Mouse (Mus musculus) retina, postnatal 7 days (tissue): Measurements from ENCODE around the gene Prkch.
"Not testable (repeated sequence)": the region's sequence is repeated elsewhere in the genome, so short reads cannot be mapped to it uniquely, and the experiment has no call there.

Source experiments
- DNase-seq: peaks from one replicate; pipeline ENCODE4 v3.0.0-alpha.2; 2012; ENCODE audit warnings: low read depth, low spot score

The Prkch gene

DNA sequence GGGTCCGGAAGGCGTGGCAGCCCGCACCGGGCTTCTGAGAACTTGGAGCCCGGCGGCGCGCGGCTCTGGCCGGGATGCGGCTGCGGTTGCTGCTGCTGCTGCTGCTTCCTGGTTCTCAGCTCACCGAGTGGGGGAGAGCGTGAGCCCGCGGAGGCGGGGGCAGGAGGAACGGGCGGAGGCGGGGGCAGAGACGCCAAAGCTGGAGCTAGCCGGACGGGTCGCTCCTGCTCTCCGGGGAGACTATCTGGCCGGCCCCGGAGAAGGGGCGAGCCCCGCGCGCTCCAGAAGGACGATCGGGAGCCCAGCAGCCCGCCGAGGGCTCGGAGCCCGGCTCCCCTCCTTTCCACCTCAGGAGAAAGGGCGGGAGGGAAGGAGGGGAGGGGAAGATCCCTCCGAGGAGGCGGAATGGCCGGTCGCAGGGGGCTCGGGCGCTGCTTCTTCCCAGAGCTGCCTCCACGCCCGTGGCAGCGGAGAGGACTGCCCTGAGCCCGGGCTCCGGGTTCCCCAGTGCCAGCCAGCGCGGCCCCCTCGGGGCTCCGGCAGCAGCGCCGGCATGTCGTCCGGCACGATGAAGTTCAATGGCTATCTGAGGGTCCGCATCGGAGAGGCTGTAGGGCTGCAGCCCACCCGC lies at the start of gene Prkch:
Prkch (plus strand) TSS at position 187 of the 631 bp plus-strand sequence.
- peak; percentile 68 for DNase-seq

DNA sequence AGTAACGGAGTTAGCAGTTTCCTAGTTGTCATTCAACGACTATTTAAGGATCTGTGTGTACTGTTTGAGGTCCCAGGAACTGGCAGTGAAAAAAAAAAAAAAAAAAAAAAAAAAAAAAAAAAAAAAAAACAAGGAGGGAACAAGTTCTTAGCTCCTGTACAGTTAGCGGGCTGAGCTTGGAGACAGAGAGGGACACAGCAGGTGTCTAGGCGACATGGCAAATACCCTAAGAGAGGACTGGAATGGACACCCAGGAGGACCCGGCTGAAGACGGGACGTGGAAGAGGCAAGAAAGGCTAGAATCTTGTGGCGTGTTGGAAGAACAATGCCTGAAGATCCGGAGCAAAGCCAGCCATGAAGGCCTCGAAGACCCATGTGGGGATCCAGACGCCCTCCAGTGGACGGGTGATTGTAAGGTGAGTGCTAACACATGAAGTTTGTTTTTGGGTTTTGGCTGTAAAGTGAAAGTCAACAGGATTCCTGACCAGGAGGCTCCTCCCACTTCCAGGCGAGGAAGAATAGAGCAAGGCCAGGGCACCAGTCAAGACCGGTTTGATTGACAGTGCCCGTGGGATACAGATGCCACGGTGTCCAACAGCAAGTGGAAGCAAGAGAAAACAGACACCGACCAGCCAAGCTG lies 47.0 kb upstream of the Prkch start:
- DNase-seq: no peak

DNA sequence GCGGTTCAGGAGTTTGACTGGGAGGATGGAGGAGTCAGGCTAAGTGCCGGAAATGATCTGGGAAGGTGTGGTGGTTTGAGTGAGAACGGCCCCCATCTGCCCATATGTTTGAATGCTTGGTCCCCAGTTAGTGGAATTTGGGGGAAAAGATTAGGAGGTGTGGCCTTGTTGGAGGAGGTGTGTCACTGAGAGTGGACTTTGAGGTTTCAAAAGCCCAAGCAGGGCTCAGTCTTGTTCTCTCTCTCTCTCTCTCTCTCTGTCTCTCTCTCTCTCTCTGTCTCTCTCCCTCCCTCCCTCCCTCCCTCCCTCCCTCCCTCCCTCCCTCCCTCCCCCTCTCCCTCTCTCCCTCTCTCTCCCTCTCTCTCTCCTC lies 46.5 kb upstream of the Prkch start:
- DNase-seq: not testable (repeated sequence)

DNA sequence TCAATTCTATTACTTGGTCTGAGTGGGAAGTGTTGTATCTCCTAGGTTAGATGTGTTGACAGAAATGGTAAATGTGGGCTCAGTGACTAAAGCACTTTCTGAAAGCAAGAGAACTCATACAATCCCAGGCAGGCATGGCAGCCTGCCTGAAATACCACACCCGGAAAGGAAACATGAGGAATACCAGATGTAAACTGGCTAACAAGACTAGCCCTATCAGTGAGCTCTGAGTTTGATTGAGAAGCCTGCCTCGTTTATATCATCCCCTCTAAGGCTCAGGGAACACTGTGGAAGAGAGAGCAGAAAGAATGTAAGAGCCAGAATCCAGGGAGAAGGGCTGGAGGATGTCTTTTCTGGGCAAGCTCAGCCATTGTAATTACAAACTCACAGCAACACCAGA lies 45.4 kb upstream of the Prkch start:
- DNase-seq: no peak

DNA sequence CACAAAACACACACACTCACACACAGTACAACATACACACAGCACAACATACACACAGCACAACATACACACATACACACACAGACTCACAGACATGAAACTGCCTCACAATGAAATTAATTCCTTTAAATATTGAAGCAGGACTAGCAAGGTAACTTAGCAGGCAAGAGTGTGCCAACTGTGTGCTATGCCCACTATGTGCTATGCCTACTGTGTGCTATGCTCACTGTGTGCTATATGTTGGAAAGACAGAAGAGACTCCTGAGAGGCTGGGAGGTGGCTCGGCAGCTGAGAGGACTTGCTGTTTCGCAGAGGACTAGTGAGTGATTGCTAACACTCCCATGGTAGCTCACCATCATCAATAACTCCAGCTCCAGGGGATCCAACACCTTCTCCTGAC lies 44.2 kb upstream of the Prkch start:
- no peak for DNase-seq

DNA sequence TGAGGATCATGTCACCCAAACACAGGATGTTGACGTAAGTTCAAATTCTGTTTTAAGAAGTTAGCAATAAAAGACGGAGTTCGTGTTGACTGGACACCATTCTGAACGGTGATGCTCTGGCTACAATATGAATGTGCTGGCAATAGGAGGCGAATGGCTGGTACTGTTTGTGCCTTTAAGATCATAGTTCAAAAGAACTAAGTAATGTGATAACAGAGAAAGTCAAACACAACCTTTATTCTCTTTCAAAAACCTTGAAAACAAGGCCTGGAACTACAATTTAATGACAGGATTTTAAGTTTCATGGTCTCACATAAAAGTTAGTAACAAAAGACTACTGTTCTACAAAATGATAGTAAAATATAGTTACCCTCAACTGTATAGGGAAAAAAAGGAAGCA lies 41.4 kb upstream of the Prkch start:
- DNase-seq: no peak

DNA sequence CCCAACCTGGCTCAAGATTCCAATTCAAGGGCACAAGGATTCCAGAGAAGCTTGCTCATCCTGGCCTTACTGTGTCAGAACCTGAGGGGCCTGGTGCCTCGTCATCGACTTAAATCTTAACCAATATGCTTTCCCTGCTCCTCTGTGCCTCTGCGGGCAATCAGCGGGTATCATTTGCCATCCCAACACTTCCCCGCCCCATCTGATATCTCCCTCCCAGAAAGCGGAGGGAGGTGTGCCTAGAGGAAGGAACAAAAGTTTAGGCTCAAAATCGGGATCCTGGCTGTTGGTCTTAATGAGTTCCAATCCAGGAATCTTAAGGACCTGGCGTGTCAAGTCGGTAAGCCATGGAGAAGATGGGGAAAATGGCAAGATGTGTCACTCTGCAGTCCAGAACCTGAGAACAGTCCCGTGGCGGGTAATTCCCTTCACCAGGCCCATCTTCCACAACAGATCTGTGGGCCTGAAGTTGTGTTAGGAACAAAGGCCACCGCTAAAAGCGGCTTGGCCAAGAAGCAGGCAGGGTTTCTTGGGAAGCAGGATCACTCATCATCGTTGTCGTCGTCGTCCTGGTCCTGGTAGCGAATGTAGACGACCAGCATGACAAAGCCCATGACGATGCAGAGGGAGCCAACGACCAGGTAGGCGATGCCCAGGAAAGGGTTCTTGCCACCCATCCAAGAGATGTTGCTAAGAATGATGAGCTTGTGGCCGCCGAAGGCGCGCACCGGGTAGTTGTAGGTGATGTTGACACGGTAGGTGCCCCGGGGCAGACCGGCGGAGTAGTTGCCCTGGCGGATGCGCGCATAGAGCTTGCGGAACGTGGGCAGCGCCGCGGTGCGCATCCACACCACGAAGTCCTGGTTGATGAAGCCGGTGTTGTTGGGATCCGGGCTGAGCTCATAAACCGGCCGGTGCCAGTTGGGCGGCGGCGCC lies 39.6 kb upstream of the Prkch start:
- no peak for DNase-seq

DNA sequence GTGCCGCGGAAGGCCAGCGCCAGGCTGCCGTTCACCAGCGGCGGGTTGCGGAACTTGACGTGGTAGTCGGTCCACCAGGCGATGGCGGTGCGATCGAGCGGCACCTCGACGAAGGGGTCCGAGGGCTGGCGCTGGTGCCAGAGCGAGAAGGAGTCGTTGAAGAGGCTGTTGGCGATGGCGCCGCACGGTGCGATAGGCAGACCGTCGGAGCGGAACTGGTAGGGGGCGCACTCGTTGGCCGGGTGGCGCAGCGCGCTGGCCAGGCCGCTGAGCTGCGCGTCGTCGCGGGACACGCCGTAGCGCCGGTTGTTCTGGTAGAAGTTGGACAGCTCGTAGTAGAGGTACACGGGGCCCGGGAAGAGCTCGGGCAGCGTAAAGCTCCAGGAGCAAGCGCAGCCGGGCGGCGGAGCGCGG lies 38.9 kb upstream of the Prkch start:
- peak; percentile 17 for DNase-seq

DNA sequence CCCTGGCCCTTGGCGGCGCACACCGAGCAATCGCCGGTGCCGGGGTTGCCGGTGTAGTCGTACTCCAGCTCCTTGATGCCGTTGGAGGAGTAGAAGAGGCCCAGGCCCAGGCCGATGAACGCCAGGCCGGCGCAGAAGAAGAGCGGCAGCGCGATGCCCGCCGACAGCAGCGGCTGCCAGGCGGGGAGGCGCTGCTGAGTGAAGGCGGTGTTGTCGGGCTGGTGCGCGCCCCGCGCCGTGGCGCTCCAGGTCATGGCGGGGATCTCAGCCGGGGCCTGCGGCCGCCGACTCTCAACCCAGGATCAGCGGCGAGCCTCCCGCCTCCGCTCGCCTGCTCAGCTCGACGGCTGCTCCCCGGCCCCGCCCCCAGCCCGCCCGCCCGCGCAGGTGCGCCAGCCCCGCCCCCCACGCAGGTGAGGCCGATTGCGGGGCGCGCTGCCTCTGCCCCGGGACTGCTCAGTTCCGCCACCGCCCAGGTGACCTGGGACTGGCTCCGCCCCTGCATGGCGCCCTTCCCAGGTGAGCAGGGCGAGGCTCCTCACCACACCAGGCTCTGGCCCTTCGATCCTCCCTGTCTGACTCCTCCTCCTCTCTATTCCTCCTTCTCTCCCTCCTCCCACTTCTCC lies 38.4 kb upstream of the Prkch start, which contains the start of gene Tmem30b:
Tmem30b (minus strand) TSS at position 307 of the 626 bp plus-strand sequence.
- peak; percentile 8 for DNase-seq

DNA sequence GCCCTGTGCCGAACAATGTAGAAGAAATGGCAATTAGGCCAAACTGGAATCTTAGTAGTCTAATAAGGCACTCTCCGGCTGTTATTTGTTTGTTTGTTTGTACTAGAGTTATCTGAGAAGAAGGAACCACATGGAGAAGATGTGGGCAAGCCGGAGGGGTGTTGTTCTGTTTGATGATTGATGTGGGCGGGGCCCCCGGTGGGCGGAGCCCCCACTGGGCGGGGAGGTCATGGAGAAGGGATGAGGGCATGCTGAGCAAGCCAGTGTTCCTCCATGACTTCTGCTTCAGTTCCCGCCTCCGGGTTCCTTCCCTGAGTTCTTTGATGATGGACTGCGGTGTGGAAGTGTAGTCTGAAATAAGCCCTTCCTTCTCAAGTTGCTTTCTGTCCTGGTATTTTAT lies 37.0 kb upstream of the Prkch start:
- DNase-seq: no peak

DNA sequence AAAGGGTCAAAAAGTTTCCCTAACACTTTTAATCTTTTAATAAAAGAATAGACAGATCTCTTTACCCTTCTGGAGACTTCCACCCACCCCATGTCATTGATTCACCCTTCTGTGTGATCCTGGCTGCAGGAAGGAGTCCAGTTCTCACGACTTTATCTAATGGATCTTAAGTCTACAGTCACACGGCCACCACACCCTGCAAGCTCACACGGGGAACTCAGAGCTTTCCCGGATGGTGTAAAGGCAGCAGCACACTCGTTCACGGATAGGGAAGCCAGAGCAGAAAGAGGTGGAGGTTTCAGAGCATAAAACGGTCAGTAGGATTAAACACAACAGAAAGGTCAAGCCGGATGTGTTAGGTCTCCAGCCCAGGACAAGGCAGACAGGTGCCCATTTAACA lies 36.3 kb upstream of the Prkch start:
- DNase-seq: no peak

DNA sequence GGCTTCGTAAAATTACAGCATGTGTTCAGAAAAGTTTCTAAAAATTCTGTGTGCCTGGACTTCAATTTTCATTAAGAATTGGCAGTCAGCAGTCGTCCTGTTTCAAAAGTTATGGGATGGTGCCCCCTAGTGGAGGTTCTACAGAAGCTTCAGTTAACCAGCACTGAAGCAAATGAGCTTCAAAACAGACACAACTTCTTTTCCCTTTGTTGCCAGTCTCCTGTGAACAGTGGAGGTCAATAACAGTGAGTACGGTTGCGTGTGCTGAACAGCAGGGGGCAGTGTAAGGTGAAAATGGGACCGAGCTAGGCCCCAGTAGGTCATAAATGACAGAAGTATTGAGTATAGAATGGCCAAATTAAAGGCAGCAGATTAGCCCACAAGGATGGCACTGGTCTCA lies 30.4 kb upstream of the Prkch start:
- DNase-seq: peak; percentile 66

DNA sequence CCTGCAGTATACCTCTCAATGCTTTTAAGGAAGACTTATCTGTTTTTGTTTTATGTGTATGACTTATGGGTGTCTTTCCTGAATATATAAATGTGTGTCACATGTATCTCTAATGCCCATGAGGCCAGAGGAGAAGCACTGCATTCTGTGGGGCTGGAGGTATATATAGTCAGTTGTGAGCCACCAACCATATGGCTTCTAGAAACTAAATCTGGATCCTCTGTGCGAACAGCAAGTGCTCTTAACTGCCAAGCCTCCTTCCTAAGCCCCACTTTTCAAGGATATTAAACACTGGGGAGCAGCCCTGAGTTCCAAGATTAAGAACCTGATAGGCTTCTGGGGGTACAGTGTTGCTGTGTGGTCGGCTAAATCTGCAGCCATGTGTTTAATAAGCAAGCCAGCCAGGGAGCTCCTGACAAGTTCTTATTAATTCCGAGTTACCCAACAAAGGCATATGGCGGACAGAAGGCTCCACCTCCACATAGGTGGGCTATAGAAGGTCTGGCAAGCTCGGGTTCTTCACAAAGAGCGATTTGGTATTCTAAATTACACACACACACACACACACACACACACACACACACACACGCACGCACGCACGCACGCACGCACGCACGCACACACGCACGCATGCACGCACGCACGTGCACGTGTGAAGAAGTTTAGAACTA lies 25.9 kb upstream of the Prkch start:
- DNase-seq: no peak

DNA sequence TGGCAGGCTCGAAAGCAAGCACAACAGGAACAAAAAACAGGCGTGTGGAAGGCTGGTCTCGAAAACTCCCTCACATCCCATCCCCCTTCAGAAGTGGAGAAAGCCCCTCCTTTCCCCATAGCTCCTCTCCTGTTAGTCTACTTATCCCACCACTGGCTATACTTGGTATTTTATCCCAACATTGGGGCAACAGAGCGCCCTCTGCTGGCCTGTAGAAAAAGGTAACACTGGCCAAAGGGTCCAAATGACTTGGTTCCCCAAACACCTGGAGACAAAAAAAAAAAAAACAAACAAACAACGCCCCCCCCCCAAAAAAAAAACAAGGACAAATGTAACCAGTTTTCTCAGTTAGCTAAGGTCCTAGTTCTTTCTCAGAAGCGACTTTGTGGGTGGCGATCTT lies 24.5 kb upstream of the Prkch start:
- DNase-seq: no peak

DNA sequence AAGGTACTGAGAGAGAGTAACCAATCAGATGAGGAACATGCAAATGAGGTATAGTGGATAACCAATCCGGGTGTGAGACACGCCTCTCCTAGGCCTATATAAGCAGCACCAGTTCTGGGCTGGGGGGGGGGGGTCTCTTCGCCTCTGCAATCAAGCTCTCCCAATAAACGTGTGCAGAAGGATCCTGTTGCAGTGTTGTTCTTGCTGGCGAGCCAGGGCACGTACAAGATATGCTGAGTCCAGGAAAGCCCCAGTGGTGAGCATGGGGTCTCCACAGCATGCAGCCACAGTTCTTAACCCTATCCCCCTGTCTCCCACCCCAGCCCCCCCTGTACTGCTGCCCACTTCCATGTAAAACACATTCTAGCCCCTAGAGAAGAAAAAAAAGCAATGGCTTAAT lies 21.5 kb upstream of the Prkch start:
- not testable (repeated sequence) for DNase-seq

DNA sequence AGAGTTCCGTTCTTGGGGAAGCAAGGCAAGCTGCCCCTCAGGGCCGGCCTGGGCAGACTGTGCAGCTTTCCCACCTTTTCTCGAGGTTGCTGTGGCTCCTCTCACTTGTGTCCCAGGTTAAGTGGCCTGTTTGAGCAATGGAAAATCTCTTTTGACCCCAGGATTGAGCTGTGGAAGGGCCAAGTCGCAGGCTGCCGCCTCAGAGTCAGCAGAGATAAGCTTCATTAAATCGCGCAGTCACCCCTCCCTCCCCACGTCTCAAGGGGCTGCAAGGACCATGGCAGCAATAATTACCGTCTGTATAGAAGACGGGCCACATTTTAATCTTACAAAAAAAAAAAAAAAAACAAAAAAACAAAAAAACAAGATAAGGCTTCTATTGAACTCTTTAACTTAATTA lies 20.4 kb upstream of the Prkch start:
- no peak for DNase-seq

DNA sequence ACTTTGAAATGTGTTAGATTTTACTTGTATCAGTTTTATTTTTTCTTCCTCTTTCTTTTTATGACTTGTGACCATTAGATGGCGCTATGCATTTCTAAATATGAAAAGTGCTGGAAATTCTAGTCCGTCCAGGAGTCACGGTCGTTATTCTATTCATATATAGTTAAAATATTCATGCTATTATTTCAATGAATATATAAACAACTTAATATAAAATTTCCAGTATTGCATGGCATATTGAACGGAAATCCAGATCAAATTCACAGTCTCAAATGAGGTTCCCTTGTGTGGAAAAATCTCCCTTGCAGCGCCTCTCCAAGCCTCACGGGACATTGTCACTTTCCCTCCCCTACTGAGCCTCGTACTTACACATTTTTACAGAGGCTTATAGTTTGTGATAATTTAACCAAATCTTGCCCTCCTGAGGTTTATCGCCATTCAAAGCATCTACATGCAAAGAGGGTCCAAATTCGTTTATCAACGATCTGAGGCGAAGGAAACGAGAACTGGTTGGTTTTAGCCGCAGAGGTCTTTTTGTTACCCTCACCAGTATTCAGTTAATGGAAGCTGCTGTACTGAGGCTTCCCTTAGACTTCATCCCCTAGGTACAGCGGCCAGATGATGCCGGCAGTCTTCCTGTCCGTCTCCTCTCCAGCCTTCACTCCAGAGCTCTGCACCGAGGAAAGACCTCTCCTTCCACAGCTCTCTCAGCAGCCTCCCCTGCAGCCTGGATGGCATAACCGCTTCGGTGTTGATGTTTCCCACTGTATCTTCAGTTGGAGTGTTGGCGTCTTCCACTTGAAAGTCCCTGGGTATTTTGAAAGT lies 19.6 kb upstream of the Prkch start:
- no peak for DNase-seq

DNA sequence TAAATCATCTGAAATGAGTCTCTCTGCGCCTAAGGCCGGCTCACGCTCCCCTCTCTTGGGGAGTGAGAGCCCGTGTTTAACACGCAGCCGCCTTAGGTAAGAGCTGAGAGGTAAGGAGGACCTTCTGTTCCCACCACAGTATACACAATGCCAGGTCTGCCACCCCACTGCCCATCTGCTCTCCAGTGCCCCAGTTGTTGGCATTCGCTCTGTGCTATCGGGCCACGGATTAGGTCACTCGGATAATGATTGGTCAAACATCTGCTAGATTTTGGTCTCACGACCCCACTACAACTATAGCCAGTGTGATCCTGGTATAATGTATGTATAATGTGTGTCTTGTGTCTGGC lies 19.0 kb upstream of the Prkch start:
- DNase-seq: no peak

DNA sequence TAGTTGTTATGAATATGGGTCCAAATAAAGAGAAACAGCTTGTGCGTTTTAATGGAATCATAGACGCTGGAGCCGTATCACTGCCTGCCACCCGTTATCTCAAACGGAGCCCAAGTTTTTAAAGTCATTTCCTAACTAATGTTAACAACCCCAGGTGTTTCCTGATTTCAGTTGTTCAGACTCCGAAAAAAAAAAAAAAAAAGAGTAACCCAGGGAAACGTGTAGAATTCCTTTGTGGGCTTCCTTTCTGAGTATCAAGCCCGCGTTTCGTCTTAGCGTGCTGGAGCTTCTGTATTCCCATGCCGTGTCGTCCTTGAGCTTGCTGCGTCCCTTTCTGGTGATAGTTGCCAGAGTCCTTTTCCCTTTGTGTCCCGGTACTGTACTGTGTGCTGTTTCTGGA lies 10.0 kb upstream of the Prkch start:
- DNase-seq: no peak

DNA sequence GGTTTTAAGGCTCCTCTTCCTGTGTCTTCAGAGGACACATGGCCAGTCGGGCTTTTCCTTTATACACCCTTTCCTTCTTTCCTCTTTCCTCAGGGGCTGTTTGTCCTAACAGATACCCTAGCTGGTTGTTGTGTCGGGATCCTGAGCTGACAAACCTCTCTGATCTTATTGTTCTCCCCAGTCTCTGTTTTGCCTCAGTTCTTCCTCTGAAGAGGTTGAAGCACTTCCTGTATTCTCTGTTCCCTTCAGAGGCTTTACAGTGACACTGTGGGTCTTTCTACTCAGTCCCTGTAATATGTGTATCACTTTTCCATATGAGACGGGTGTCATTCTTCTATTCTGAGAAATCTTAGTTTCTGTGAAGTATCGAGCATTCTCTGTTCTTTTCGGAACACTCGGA lies 6.5 kb upstream of the Prkch start:
- no peak for DNase-seq

DNA sequence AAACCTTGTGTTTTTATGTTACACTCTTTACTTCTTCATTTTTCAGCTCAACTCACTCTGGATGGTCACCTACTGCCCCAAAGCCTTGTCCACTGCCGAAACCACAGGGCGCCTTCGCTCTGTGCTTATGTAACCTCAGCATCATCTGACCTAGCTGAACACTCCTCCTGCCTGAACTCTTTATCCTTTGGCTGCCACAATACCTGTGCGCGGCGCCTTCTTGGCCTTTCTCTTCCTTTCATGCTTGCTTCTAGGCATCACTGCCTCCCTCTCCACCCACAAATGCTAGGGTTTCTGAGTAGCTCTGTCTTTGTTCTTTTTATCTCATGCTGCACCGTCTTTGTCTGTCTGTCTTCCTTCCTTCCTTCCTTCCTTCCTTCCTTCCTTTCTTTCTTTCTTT lies 3.8 kb upstream of the Prkch start:
- no peak for DNase-seq
